Mouse (Mus musculus): Measurements from ENCODE around the gene Defa25. TPM values are rescaled to one million over a fixed set of nuclear protein-coding genes. Genes with fewer than 3 reads are reported as not detected.
"Not testable (repeated sequence)": the region's sequence is repeated elsewhere in the genome, so short reads cannot be mapped to it uniquely, and the experiment has no call there.

Defa25 gene
- polyA plus RNA-seq (2015; fragmentation: Nextera tagmentation; extraction: Ambion mirVana), result not detected in 2 replicates

- H3K9ac ChIP-seq; H3K4me2 ChIP-seq; ATAC-seq (ENCODE audit: low FRiP score, low read depth): not testable (repeated sequence)
Observed at GRCm38 (mm10) chr8:21084142-21084541, at the start of gene Defa25. Defa25 (plus strand) TSS chr8:21084442.

GRCm38 (mm10) chr8:21054747-21055146, 29.5 kb upstream of the Defa25 start, which contains the start of gene Defa23:
Defa23 (plus strand) TSS chr8:21055047.
- not testable (repeated sequence) for H3K9me3 ChIP-seq; ATAC-seq (ENCODE audit: low FRiP score, low read depth)
- WGBS, result no CpG with 5 or more reads among the region's 1 CpGs

More at GRCm38 (mm10) chr8:21084142-21084541, at the start of gene Defa25:
- not testable (repeated sequence) for H3K4me3 ChIP-seq; H3K27ac ChIP-seq (replicated peaks); H3K36me3 ChIP-seq; H3K27me3 ChIP-seq; H3K4me1 ChIP-seq (replicated peaks); H3K9me3 ChIP-seq

GRCm38 (mm10) chr8:21064738-21065137, 19.5 kb upstream of the Defa25 start, which contains the start of gene Defa35:
Defa35 (plus strand) TSS chr8:21065038.
- not testable (repeated sequence) for H3K27ac ChIP-seq (replicated peaks); H3K4me1 ChIP-seq (replicated peaks); ATAC-seq (ENCODE audit: low FRiP score, low read depth); H3K36me3 ChIP-seq; H3K9ac ChIP-seq; H3K4me2 ChIP-seq; H3K4me3 ChIP-seq; H3K9me3 ChIP-seq; H3K27me3 ChIP-seq
- 80% methylated on average over 1 of the region's 1 CpGs for WGBS

More at GRCm38 (mm10) chr8:21054747-21055146, 29.5 kb upstream of the Defa25 start, which contains the start of gene Defa23:
- H3K9ac ChIP-seq; H3K4me1 ChIP-seq (replicated peaks); H3K4me3 ChIP-seq; H3K36me3 ChIP-seq; H3K27me3 ChIP-seq; H3K27ac ChIP-seq (replicated peaks); H3K4me2 ChIP-seq: not testable (repeated sequence)

- Histone ChIP-seq H3K9ac (no peak overlapping the region), H3K9me3 (peaks cover 6% of the 10 kb centered on the region; the same call in 1 of the 2 replicates), H3K27me3 (no peaks in the 10 kb centered on the region), H3K27ac (replicated peaks) (no peak overlapping the region), H3K4me3 (no peak overlapping the region), H3K4me2 (no peak overlapping the region), H3K4me1 (replicated peaks) (no peaks in the 10 kb centered on the region), H3K36me3 (no peaks in the 10 kb centered on the region)
- 46% methylated on average over 4 of the region's 4 CpGs for WGBS
- no peak for ATAC-seq (ENCODE audit: low FRiP score, low read depth)
Observed at GRCm38 (mm10) chr8:21093106-21093505, 8.9 kb downstream of the Defa25 start.

- H3K9me3 ChIP-seq; H3K27me3 ChIP-seq; H3K27ac ChIP-seq (replicated peaks); H3K4me1 ChIP-seq (replicated peaks); H3K9ac ChIP-seq; H3K36me3 ChIP-seq; H3K4me2 ChIP-seq; ATAC-seq (ENCODE audit: low FRiP score, low read depth); H3K4me3 ChIP-seq: not testable (repeated sequence)
- no CpG with 5 or more reads among the region's 2 CpGs for WGBS
Observed at GRCm38 (mm10) chr8:21095950-21096349, 11.7 kb downstream of the Defa25 start, which contains the start of gene Gm14851. Gm14851 (minus strand) TSS chr8:21096050.

- ATAC-seq (ENCODE audit: low FRiP score, low read depth); H3K4me1 ChIP-seq (replicated peaks); H3K27ac ChIP-seq (replicated peaks); H3K9me3 ChIP-seq; H3K9ac ChIP-seq; H3K36me3 ChIP-seq; H3K4me3 ChIP-seq; H3K27me3 ChIP-seq; H3K4me2 ChIP-seq: not testable (repeated sequence)
- WGBS, result 62% methylated on average over 3 of the region's 3 CpGs
Observed at GRCm38 (mm10) chr8:21134342-21134741, 50.1 kb downstream of the Defa25 start, which contains the start of gene Defa30. Defa30 (plus strand) TSS chr8:21134642.

Other genes with a start within 250 kb of the Defa25 start
- not detected in 2 replicates for gene Defb33, start 191.8 kb upstream of the Defa25 start, polyA plus RNA-seq (2015; fragmentation: Nextera tagmentation; extraction: Ambion mirVana)
- not detected in 2 replicates for gene Gm15056, start 181.8 kb upstream of the Defa25 start, polyA plus RNA-seq (2015; fragmentation: Nextera tagmentation; extraction: Ambion mirVana)
- gene Gm6040, start 162.4 kb upstream of the Defa25 start, polyA plus RNA-seq (2015; fragmentation: Nextera tagmentation; extraction: Ambion mirVana), result not detected in 2 replicates
- not detected in 2 replicates for gene AY761185, start 139.7 kb upstream of the Defa25 start, polyA plus RNA-seq (2015; fragmentation: Nextera tagmentation; extraction: Ambion mirVana)
- not detected in 2 replicates for gene Defa21, start 58.9 kb upstream of the Defa25 start, polyA plus RNA-seq (2015; fragmentation: Nextera tagmentation; extraction: Ambion mirVana)
- gene Defa23, start 29.4 kb upstream of the Defa25 start, polyA plus RNA-seq (2015; fragmentation: Nextera tagmentation; extraction: Ambion mirVana), result not detected in 2 replicates
- gene Defa35, start 19.4 kb upstream of the Defa25 start, polyA plus RNA-seq (2015; fragmentation: Nextera tagmentation; extraction: Ambion mirVana), result not detected in 2 replicates
- gene Gm14851, start 11.6 kb downstream of the Defa25 start, polyA plus RNA-seq (2015; fragmentation: Nextera tagmentation; extraction: Ambion mirVana), result not detected in 2 replicates
- not detected in 2 replicates for gene Defa30, start 50.2 kb downstream of the Defa25 start, polyA plus RNA-seq (2015; fragmentation: Nextera tagmentation; extraction: Ambion mirVana)
- gene Defa22, start 77.8 kb downstream of the Defa25 start, polyA plus RNA-seq (2015; fragmentation: Nextera tagmentation; extraction: Ambion mirVana), result not detected in 2 replicates
- gene Defa31, start 107.2 kb downstream of the Defa25 start, polyA plus RNA-seq (2015; fragmentation: Nextera tagmentation; extraction: Ambion mirVana), result not detected in 2 replicates
- not detected in 2 replicates for gene Gm15293, start 117.1 kb downstream of the Defa25 start, polyA plus RNA-seq (2015; fragmentation: Nextera tagmentation; extraction: Ambion mirVana)
- gene Gm15292, start 165.3 kb downstream of the Defa25 start, polyA plus RNA-seq (2015; fragmentation: Nextera tagmentation; extraction: Ambion mirVana), result not detected in 2 replicates
- gene Defa27, start 231.1 kb downstream of the Defa25 start, polyA plus RNA-seq (2015; fragmentation: Nextera tagmentation; extraction: Ambion mirVana), result not detected in 2 replicates
- not detected in 2 replicates for gene Defa29, start 242.6 kb downstream of the Defa25 start, polyA plus RNA-seq (2015; fragmentation: Nextera tagmentation; extraction: Ambion mirVana)

Data from hindbrain, embryonic 15.5 days (tissue).